Mouse (Mus musculus): ENCODE measurements around the gene Prpf31. TPM values are rescaled to one million over a fixed set of nuclear protein-coding genes. Genes with fewer than 3 reads are reported as not detected.

Gene Prpf31
- polyA plus RNA-seq, 1 experiment from 2014 or later: 97.6 TPM

DNA sequence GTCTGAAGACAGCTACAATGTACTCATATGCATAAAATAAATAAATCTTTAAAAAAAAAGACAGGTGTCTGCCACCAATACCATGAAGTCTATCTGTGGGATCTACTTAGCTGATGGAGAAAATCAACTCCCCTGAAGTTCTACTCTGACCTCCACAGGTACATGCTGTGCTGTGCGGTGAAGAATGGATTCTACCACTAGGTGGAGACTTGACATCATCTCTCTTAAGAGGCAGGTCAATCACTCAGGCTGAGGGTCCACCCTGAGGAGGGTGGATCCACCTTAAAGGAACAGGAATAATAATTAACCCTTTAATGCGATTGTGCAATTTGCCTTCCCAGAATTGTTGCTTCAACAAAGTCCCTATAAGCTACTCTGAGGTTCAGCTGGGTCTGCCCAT, 23.0 kb upstream of the Prpf31 start:
- 11% methylated on average over 2 of the region's 2 CpGs for WGBS (ENCODE audit: insufficient replicate concordance)
- peak; percentile 60; the same call in 1 of the 2 replicates for ATAC-seq
- Histone ChIP-seq H3K4me1 (peaks cover 6% of the 10 kb centered on the region; the same call in 1 of the 2 replicates), H3K9ac (no peak overlapping the region), H3K9me3 (replicated peaks) (no peaks in the 10 kb centered on the region), H3K27me3 (replicated peaks) (no peaks in the 10 kb centered on the region), H3K4me3 (no peak overlapping the region), H3K27ac (no peak overlapping the region), H3K4me2 (no peak overlapping the region), H3K36me3 (no peaks in the 10 kb centered on the region)

DNA sequence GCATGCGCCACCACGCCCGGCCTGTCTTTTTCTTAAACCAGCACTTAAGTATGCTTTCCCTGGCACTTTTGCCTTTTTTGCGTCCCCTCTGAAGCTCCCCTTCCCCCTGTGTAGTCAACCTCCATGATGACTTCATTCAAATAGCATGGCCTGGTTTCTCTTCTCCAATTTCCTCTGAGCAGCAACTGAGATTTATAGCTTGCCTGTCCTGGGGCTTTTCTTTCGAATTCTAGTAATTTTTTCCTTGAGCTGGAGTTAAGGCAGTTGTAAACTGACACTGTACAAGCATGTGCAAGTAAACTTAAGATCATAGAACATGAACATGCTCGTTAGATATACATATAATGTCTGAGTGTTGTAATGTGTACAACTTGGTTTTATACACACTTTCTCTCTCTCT, 22.4 kb upstream of the Prpf31 start:
- ATAC-seq: no peak
- H3K36me3 ChIP-seq: no peaks in the 10 kb centered on the region
- H3K4me1 ChIP-seq: peaks cover 6% of the 10 kb centered on the region; the same call in 1 of the 2 replicates
- H3K9ac ChIP-seq: no peak overlapping the region
- H3K4me2 ChIP-seq: no peak overlapping the region
- H3K27ac ChIP-seq: no peak overlapping the region
- no peaks in the 10 kb centered on the region for H3K27me3 ChIP-seq (replicated peaks)
- H3K4me3 ChIP-seq: no peak overlapping the region
- WGBS (ENCODE audit: insufficient replicate concordance): 76% methylated on average over 6 of the region's 6 CpGs
- H3K9me3 ChIP-seq (replicated peaks): no peaks in the 10 kb centered on the region

DNA sequence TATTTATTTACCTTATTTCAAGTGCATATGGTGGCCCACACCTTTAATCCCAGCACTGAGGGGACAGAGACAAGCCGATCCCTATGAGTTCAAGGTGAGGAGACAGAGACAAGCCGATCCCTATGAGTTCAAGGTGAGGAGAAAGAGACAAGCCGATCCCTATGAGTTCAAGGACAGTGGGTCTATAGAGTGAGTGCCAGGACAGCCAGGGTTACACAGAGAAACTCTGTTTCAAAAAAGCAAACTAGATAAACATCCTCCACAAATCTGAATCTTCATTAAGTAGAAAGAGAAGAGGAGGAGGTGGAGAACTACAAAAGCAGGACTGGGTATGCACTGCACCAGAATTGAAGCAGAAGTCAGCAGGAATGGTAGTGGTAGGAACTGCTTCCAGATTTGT, 21.1 kb upstream of the Prpf31 start:
- no peak for ATAC-seq
- WGBS (ENCODE audit: insufficient replicate concordance): 73% methylated on average over 3 of the region's 3 CpGs
- no peak overlapping the region for H3K27ac ChIP-seq

DNA sequence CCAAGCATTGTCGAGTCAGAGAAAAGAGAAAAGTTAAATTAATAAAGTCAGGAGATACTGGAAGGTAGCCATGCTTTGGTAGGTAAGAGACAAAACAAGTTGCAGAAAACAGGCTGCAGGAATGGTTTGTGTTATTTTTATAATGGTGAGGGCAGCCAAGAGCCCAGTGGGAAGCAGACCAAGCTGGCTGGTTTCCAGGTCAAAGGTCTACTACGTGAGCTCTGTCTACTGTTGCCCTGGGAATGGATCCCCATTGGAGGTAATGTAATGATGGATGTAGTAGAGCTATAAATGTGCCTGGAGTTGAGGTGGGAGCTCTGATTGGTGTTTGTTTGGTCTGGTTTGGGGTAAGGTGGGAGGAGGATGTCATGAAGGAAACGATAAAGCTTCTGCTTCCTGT, 20.7 kb upstream of the Prpf31 start:
- Histone ChIP-seq H3K4me1 (peaks cover 6% of the 10 kb centered on the region; the same call in 1 of the 2 replicates), H3K27ac (no peak overlapping the region), H3K4me2 (no peak overlapping the region), H3K36me3 (no peaks in the 10 kb centered on the region), H3K4me3 (no peak overlapping the region), H3K9ac (no peak overlapping the region), H3K27me3 (replicated peaks) (no peaks in the 10 kb centered on the region), H3K9me3 (replicated peaks) (no peaks in the 10 kb centered on the region)
- 40% methylated on average over 3 of the region's 3 CpGs for whole genome bisulfite sequencing (ENCODE audit: insufficient replicate concordance)
- no peak for ATAC-seq

More for the DNA sequence above, 21.1 kb upstream of the Prpf31 start:
- H3K9me3 ChIP-seq (replicated peaks): no peaks in the 10 kb centered on the region
- H3K27me3 ChIP-seq (replicated peaks): no peaks in the 10 kb centered on the region
- H3K4me2 ChIP-seq: no peak overlapping the region
- no peak overlapping the region for H3K4me3 ChIP-seq
- no peak overlapping the region for H3K9ac ChIP-seq
- peaks cover 6% of the 10 kb centered on the region; the same call in 1 of the 2 replicates for H3K4me1 ChIP-seq
- H3K36me3 ChIP-seq: no peaks in the 10 kb centered on the region

DNA sequence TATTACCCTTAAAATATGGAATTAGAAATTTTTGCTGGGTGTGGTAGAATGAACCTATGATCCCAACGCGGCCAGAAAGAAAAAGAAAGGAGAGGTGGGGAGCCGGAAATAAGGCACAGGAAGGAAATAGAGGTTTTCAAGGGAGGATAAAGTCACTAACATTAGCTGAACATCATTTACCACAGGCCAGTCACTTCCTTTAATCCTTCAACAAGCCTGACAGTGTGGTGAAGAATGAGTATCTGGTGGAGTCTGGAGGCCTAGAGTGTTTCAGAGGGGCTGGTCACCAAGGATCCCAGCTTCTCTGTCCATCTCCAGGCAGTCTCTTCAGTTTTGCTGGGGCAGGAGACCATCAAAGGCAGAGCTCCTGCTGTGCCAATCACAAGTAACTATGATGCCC, 19.3 kb upstream of the Prpf31 start:
- Histone ChIP-seq H3K4me1 (peaks cover 6% of the 10 kb centered on the region; the same call in 1 of the 2 replicates), H3K27ac (0 out of 2 replicates have a peak overlapping the region, but pooled peaks have one; percentile 25), H3K4me2 (no peak overlapping the region), H3K4me3 (no peak overlapping the region), H3K36me3 (no peaks in the 10 kb centered on the region), H3K9me3 (replicated peaks) (no peaks in the 10 kb centered on the region), H3K27me3 (replicated peaks) (peaks cover 6% of the 10 kb centered on the region; the same call in 1 of the 2 replicates), H3K9ac (no peak overlapping the region)
- ATAC-seq: no peak
- WGBS (ENCODE audit: insufficient replicate concordance): 32% methylated on average over 3 of the region's 3 CpGs

DNA sequence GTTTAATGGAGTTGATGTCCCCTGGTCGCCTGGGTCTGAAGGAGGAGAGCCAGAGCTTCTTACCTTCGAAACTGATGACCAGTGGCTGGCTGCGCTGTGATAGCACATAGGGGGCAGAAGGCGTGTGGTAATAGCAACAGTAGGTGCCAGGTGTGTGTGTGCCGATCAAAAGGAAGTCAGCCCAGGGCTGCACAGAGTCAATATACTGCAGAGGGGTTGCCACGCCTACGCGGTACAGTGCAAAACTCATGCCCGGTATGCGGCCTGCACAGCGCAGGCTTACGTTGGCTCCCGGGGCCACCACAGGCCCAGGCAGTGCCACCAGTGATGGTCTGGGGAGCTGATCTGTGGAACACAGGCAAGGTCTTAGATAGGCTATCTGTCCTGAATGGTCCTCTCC, 18.8 kb upstream of the Prpf31 start:
- 0 out of 2 replicates have a peak, but pooled peaks have one; percentile 26 for ATAC-seq

DNA sequence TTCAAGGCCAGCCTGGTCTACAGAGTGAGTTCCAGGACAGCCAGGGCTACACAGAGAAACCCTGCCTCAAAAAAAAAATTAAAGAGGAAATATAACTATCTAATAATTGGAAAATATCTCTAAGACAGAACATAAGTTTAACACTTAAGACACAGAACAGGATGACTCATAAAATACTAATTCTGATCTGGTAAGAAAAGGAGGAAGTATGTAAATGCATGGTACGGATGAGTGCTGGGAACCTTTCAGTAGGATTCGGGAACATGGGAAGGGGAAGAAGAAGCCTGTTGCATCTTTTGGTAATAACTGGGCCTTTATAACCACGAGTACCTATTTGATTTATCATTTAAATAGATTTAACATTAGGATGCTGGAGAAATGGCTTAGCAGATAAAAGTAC, 15.8 kb upstream of the Prpf31 start:
- Histone ChIP-seq H3K36me3 (peaks cover 4% of the 10 kb centered on the region), H3K27ac (no peak overlapping the region), H3K9ac (no peak overlapping the region), H3K4me1 (peaks cover 33% of the 10 kb centered on the region), H3K27me3 (replicated peaks) (peaks cover 6% of the 10 kb centered on the region; the same call in 1 of the 2 replicates), H3K4me2 (no peak overlapping the region), H3K4me3 (no peak overlapping the region), H3K9me3 (replicated peaks) (no peaks in the 10 kb centered on the region)
- 55% methylated on average over 3 of the region's 3 CpGs for WGBS (ENCODE audit: insufficient replicate concordance)
- ATAC-seq: no peak

More for the DNA sequence above, 18.8 kb upstream of the Prpf31 start:
- peaks cover 6% of the 10 kb centered on the region; the same call in 1 of the 2 replicates for H3K27me3 ChIP-seq (replicated peaks)
- H3K4me1 ChIP-seq: peaks cover 8% of the 10 kb centered on the region
- no peak overlapping the region for H3K4me3 ChIP-seq
- H3K4me2 ChIP-seq: no peak overlapping the region
- 0 out of 2 replicates have a peak overlapping the region, but pooled peaks have one; percentile 25 for H3K27ac ChIP-seq
- no peak overlapping the region for H3K9ac ChIP-seq
- WGBS (ENCODE audit: insufficient replicate concordance): 75% methylated on average over 13 of the region's 13 CpGs
- no peaks in the 10 kb centered on the region for H3K9me3 ChIP-seq (replicated peaks)
- H3K36me3 ChIP-seq: no peaks in the 10 kb centered on the region

DNA sequence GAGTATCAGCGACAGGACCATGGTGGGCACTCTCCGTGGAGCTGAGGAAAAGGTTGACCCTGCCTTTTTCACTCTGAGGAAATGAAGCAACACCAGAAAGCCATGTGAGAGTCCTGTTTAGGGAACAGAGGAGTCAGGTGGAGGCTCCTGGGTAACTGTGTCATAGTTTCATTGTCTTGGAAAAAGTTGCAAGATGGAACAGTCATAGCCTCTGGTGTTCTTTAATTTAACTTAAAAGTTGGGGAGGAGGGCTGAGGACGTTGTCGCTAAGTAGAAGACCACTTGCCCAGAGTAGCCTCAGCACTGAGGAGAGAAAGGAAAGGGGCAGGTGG, 13.8 kb upstream of the Prpf31 start, which contains the start of gene Oscar:
Oscar (minus strand) TSS at position 101 of the 332 bp plus-strand sequence.
- Histone ChIP-seq H3K4me3 (peak within 1 kb of the TSS; percentile 82), H3K27ac (no peak within 1 kb of the TSS), H3K36me3 (peaks cover 24% of the 10 kb centered on the region), H3K9me3 (replicated peaks) (no peaks in the 10 kb centered on the region), H3K27me3 (replicated peaks) (peaks cover 6% of the 10 kb centered on the region; the same call in 1 of the 2 replicates), H3K9ac (no peak within 1 kb of the TSS), H3K4me1 (peaks cover 31% of the 10 kb centered on the region), H3K4me2 (peak within 1 kb of the TSS; percentile 86)
- WGBS (ENCODE audit: insufficient replicate concordance): 63% methylated on average over 4 of the region's 4 CpGs
- no peak for ATAC-seq

DNA sequence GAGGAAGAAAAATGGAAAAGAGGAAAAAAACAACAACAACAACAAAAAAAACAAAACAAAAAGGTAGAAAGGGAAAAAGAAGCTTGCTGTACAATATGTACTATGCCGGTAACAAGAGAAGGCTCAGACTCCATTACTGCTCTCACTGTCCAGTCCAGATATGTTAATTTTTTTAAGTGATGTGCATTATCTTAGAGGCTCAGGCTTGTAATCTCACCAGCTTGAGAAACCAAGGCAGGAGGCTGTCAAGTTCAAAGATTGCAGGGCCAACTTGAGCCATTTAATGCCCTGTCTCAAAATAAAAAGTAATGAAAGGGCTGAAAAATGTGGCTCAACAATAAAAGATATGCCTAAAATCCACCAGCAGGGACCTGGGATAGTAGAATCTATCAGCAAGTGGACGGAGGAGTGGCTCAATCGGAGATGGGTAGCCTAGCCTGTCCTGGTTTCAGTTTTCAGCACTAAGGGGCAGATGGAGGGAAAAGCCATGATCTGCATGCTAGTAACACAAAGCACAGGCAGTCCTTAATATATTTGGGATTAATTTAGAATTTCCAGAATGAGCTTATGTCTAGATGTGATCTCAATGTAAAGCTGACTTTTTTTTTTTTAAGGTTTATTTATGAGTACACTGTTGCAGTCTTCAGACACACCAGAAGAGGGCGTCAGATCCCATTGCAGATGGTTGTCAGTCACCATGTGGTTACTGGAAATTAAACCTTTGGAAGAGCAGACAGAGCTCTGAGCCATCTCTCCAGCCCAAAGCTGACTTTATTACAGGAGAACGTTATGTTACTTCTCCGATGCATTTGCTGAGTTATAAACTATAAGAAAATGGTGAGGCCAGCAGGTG, 13.2 kb upstream of the Prpf31 start:
- Histone ChIP-seq H3K4me2 (peak overlapping the region; percentile 86), H3K9ac (no peak overlapping the region), H3K4me3 (peak overlapping the region; percentile 82), H3K36me3 (peaks cover 30% of the 10 kb centered on the region), H3K4me1 (peaks cover 29% of the 10 kb centered on the region), H3K27ac (no peak overlapping the region), H3K9me3 (replicated peaks) (no peaks in the 10 kb centered on the region), H3K27me3 (replicated peaks) (peaks cover 6% of the 10 kb centered on the region; the same call in 1 of the 2 replicates)
- ATAC-seq: peak; percentile 18
- 29% methylated on average over 6 of the region's 6 CpGs for WGBS (ENCODE audit: insufficient replicate concordance)

DNA sequence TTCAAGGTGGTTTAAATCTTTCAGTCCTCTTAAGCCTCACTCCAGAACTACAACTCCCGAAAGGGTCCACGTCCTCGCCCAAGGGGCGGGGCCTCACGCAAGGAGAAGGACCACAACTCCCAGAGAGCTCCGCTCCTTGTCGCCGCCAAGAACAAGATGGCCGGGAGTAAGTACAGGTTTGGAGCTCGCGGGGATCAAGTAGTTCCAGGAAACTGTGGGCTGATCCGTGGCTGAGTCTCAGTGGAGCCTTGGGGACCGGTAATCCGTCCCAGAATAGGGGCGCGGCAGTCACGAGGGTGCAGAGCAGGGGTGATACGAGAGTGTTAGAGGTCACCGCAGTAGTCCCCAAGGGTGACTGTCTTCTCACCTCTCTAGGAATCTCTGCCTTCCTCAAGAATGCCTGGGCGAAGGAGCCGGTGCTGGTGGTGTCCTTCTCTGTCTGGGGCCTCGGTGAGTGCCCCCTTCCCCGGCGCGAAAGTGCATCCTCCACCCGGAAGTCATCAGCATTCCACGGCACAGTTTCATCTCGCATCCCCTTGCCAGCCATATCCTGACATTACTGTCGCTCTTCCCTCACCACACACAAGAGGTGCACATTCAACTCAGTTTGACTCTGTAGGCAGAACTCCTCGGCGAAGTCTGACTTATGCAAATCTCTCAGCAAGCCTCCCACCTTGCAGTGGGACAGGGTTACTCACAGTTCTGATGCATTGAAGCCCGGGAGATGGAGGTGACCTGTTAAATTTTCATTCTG, 12.4 kb upstream of the Prpf31 start, which contains the start of gene Ndufa3:
Ndufa3 (plus strand) TSS at position 132 of the 754 bp plus-strand sequence.
- Histone ChIP-seq H3K4me3 (peak within 1 kb of the TSS; percentile 82), H3K27ac (peak within 1 kb of the TSS; percentile 79), H3K36me3 (peaks cover 38% of the 10 kb centered on the region), H3K27me3 (replicated peaks) (peaks cover 6% of the 10 kb centered on the region; the same call in 1 of the 2 replicates), H3K9me3 (replicated peaks) (no peaks in the 10 kb centered on the region), H3K9ac (peak within 1 kb of the TSS; percentile 79), H3K4me1 (peaks cover 29% of the 10 kb centered on the region), H3K4me2 (peak within 1 kb of the TSS; percentile 86)
- ATAC-seq: peak; percentile 94
- under 1% methylated on average over 32 of the region's 32 CpGs for WGBS (ENCODE audit: insufficient replicate concordance)

DNA sequence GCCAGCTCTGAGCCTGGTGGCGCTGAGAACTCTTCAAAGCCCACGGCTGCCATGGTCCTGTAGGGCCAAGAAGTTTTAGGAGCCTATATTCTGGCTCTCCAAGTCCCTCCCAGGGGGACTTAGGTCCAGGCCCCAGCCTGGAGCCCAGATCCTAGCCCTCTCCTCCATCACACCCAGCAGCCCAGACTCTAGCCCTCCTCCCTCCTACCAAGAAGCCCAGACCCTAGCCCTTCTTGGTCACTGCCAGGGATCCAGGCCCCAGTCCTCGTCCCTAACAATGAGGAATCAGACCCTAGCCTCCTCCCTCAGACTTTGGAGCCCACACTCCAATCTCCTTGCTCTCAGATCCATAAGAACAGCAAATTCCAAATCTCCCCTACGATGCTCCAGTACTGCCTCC, 755 bp upstream of the Prpf31 start:
- Histone ChIP-seq H3K27ac (peak overlapping the region; percentile 84), H3K36me3 (peaks cover 74% of the 10 kb centered on the region)

More for the DNA sequence above, 755 bp upstream of the Prpf31 start:
- H3K27me3 ChIP-seq (replicated peaks): no peaks in the 10 kb centered on the region
- ATAC-seq: peak; percentile 27
- 36% methylated on average over 4 of the region's 4 CpGs for WGBS (ENCODE audit: insufficient replicate concordance)
- peak overlapping the region; percentile 79 for H3K9ac ChIP-seq
- no peaks in the 10 kb centered on the region for H3K9me3 ChIP-seq (replicated peaks)
- peak overlapping the region; percentile 73 for H3K4me3 ChIP-seq
- H3K4me1 ChIP-seq: peaks cover 26% of the 10 kb centered on the region
- peak overlapping the region; percentile 95 for H3K4me2 ChIP-seq

Measured in liver, embryonic 12.5 days (tissue).